20 mouse cellular contexts compared by ENCODE assay signal in the genomic region with DNA sequence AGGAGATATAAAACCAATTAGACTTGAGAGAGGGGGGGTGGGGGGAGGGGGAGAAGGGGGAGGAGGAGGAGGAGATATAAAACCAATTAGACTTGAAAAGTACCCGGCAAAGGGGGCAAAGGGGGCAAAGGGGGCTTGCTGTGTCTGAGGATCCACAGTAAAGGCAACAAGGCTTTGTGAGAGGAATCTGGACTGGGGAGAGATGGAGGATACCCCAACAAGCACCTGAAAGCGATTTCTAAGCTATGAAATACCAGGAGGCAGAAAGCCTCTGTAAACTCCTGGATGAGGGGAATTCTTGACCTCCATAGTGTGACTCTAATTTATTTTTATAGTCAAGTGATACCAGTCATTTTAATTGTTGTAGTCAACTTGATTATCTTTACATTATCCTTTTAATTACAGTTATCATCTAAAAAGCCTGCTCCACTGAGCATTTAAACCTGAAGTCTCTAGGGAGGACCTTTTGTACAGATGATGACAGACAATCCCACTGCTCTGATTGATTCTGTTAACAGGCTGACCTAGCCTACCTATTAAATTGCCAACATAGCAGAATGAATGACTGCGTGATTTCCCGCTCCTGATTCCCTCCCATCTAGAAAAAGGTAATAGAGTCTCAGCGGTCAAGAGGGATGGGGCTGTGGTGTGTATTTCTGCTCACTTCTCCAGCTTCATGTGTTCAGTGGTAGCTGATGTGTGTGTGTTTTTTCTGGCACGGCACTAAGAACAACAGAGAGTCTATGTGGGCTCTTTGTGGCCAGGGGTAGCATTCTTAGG.
DNase-seq lines count a peak whose midpoint lies in the region; ATAC-seq and TF ChIP-seq lines count a peak whose summit lies in the region.
"Had no signal": no experiment of that assay in that cellular context is flagged by ENCODE, and none has a peak within 500 bp of the region (broad histone marks: within the 10 kb centered on the region; RNA-seq: fewer than 3 reads in every experiment).

No protein-coding gene starts in this region.

- DNase-seq in forebrain, embryonic 10.5 days (ENCODE audit: extremely low spot score, low spot score), result no peak
- DNase-seq in mesoderm, embryonic 11.5 days (ENCODE audit: low read depth, low spot score), result peak; percentile 19
- peak; percentile 61 for DNase-seq in retina, postnatal 1 day
- no peak for DNase-seq in stomach, postnatal 0 days (ENCODE audit: low spot score)
- DNase-seq in left cerebral cortex, adult 9 months (ENCODE audit: low spot score in 2 of 2), result no peak
- DNase-seq: adrenal gland, adult 8-10 months; cerebellum, adult 11 months; cerebellum, postnatal 14 days; gastrocnemius, adult 2 months; heart, adult 11 months; heart, postnatal 4 days; kidney, adult 11 months; kidney, postnatal 36 days; lung, postnatal 36 days; right cerebral cortex, adult 18-20 months had no signal

- H3K4me3 ChIP-seq in forebrain, embryonic 10.5 days, result no peak overlapping the region
- H3K4me3 ChIP-seq in forebrain, embryonic 16.5 days (replicated peaks; ENCODE audit: low read length), result no peak overlapping the region
- no peak overlapping the region for H3K4me3 ChIP-seq in midbrain, embryonic 13.5 days (replicated peaks)
- no peak overlapping the region for H3K4me3 ChIP-seq in midbrain, embryonic 16.5 days (ENCODE audit: low read depth, low read length)
- no peak overlapping the region for H3K4me3 ChIP-seq in stomach, postnatal 0 days (ENCODE audit: low read depth, low read length)
- H3K4me3 ChIP-seq: embryonic facial prominence, embryonic 12.5 days; gastrocnemius, adult 2 months; limb, embryonic 15.5 days had no signal

- H3K4me1 ChIP-seq in forebrain, embryonic 10.5 days, result peaks cover 22% of the 10 kb centered on the region
- H3K4me1 ChIP-seq in forebrain, embryonic 16.5 days (replicated peaks; ENCODE audit: control insufficient read depth, insufficient read depth, low read length), result peaks cover 8% of the 10 kb centered on the region
- H3K4me1 ChIP-seq in midbrain, embryonic 13.5 days (replicated peaks), result peaks cover 19% of the 10 kb centered on the region
- H3K4me1 ChIP-seq in midbrain, embryonic 16.5 days (ENCODE audit: control insufficient read depth, insufficient read depth, low read length), result peaks cover 11% of the 10 kb centered on the region
- H3K4me1 ChIP-seq in stomach, postnatal 0 days (replicated peaks; ENCODE audit: control insufficient read depth, insufficient read depth), result no peaks in the 10 kb centered on the region
- H3K4me1 ChIP-seq: limb, embryonic 15.5 days had no signal

- H3K9ac ChIP-seq in forebrain, embryonic 16.5 days (replicated peaks; ENCODE audit: low read depth, low read length), result no peak overlapping the region
- H3K9ac ChIP-seq in midbrain, embryonic 13.5 days (replicated peaks), result no peak overlapping the region
- no peak overlapping the region for H3K9ac ChIP-seq in midbrain, embryonic 16.5 days (ENCODE audit: low read depth, low read length)
- no peak overlapping the region for H3K9ac ChIP-seq in stomach, postnatal 0 days (ENCODE audit: low read length)
- H3K9ac ChIP-seq: embryonic facial prominence, embryonic 12.5 days; limb, embryonic 15.5 days had no signal

- WGBS in forebrain, embryonic 10.5 days, result 64% methylated on average over 6 of the region's 6 CpGs
- 40% methylated on average over 6 of the region's 6 CpGs for WGBS in forebrain, embryonic 16.5 days
- WGBS in midbrain, embryonic 13.5 days, result 50% methylated on average over 6 of the region's 6 CpGs
- WGBS in midbrain, embryonic 16.5 days, result 41% methylated on average over 6 of the region's 6 CpGs
- WGBS in stomach, postnatal 0 days, result 68% methylated on average over 6 of the region's 6 CpGs

- no peaks in the 10 kb centered on the region for H3K9me3 ChIP-seq in forebrain, embryonic 10.5 days
- no peaks in the 10 kb centered on the region for H3K9me3 ChIP-seq in forebrain, embryonic 16.5 days (ENCODE audit: control insufficient read depth, low read length)
- H3K9me3 ChIP-seq in midbrain, embryonic 13.5 days, result no peaks in the 10 kb centered on the region
- H3K9me3 ChIP-seq in midbrain, embryonic 16.5 days (replicated peaks; ENCODE audit: control insufficient read depth, low read length, poor library complexity, severe bottlenecking), result no peaks in the 10 kb centered on the region
- H3K9me3 ChIP-seq in stomach, postnatal 0 days (ENCODE audit: control insufficient read depth, low read length), result no peaks in the 10 kb centered on the region
- H3K9me3 ChIP-seq: embryonic facial prominence, embryonic 12.5 days; limb, embryonic 15.5 days had no signal

- TF ChIP-seq CTCF in stomach, postnatal 0 days (IDR thresholded peaks at IDR 0.05; ENCODE audit: low read depth), result no peak

- no peak for TF ChIP-seq EP300 in stomach, postnatal 0 days (optimal IDR thresholded peaks at IDR 0.05)

- no peaks in the 10 kb centered on the region for H3K36me3 ChIP-seq in forebrain, embryonic 10.5 days (replicated peaks)
- no peaks in the 10 kb centered on the region for H3K36me3 ChIP-seq in forebrain, embryonic 16.5 days (ENCODE audit: control insufficient read depth, insufficient read depth)
- no peaks in the 10 kb centered on the region for H3K36me3 ChIP-seq in midbrain, embryonic 13.5 days
- H3K36me3 ChIP-seq in midbrain, embryonic 16.5 days (ENCODE audit: control insufficient read depth, insufficient read depth, low read length), result no peaks in the 10 kb centered on the region
- H3K36me3 ChIP-seq in stomach, postnatal 0 days (ENCODE audit: control insufficient read depth, insufficient read depth, low read length), result no peaks in the 10 kb centered on the region
- H3K36me3 ChIP-seq: embryonic facial prominence, embryonic 12.5 days; limb, embryonic 15.5 days had no signal

- peak overlapping the region; percentile 46; the same call in 1 of the 2 replicates for H3K27ac ChIP-seq in forebrain, embryonic 10.5 days
- no peak overlapping the region for H3K27ac ChIP-seq in forebrain, embryonic 16.5 days (ENCODE audit: low read length)
- H3K27ac ChIP-seq in midbrain, embryonic 13.5 days, result peak overlapping the region; percentile 27; the same call in 1 of the 2 replicates
- H3K27ac ChIP-seq in midbrain, embryonic 16.5 days (ENCODE audit: low read length), result no peak overlapping the region
- H3K27ac ChIP-seq in stomach, postnatal 0 days (replicated peaks), result no peak overlapping the region
- H3K27ac ChIP-seq: embryonic facial prominence, embryonic 12.5 days; gastrocnemius, adult 2 months; limb, embryonic 15.5 days had no signal

- ATAC-seq in forebrain, embryonic 16.5 days, result no peak
- peak; percentile 74 for ATAC-seq in midbrain, embryonic 13.5 days
- no peak for ATAC-seq in midbrain, embryonic 16.5 days
- ATAC-seq in stomach, postnatal 0 days (ENCODE audit: low FRiP score, low TSS enrichment), result no peak

- no peak overlapping the region for H3K4me2 ChIP-seq in forebrain, embryonic 16.5 days (ENCODE audit: low read length)
- H3K4me2 ChIP-seq in midbrain, embryonic 13.5 days (replicated peaks), result no peak overlapping the region
- H3K4me2 ChIP-seq in midbrain, embryonic 16.5 days (ENCODE audit: low read length), result no peak overlapping the region
- no peak overlapping the region for H3K4me2 ChIP-seq in stomach, postnatal 0 days (replicated peaks; ENCODE audit: low read depth)
- H3K4me2 ChIP-seq: embryonic facial prominence, embryonic 12.5 days; limb, embryonic 15.5 days had no signal

- no peaks in the 10 kb centered on the region for H3K27me3 ChIP-seq in forebrain, embryonic 10.5 days (ENCODE audit: poor library complexity, severe bottlenecking)
- H3K27me3 ChIP-seq in forebrain, embryonic 16.5 days (replicated peaks; ENCODE audit: control insufficient read depth, insufficient read depth, low read length), result no peaks in the 10 kb centered on the region
- H3K27me3 ChIP-seq in midbrain, embryonic 13.5 days, result no peaks in the 10 kb centered on the region
- H3K27me3 ChIP-seq in midbrain, embryonic 16.5 days (ENCODE audit: control insufficient read depth, insufficient read depth, low read depth, low read length), result no peaks in the 10 kb centered on the region
- H3K27me3 ChIP-seq in stomach, postnatal 0 days (ENCODE audit: control insufficient read depth, insufficient read depth, low read length), result no peaks in the 10 kb centered on the region
- H3K27me3 ChIP-seq: embryonic facial prominence, embryonic 12.5 days; limb, embryonic 15.5 days had no signal

Comparison
In these comparisons a context has a peak if more than half of its experiments do, and no peak if none do; other contexts are left out.
1. H3K27ac ChIP-seq: peak in forebrain, embryonic 10.5 days (single experiment) and midbrain, embryonic 13.5 days (single experiment); none in forebrain, embryonic 16.5 days (single experiment), midbrain, embryonic 16.5 days (single experiment) and stomach, postnatal 0 days (single experiment).
2. DNase-seq: peak in mesoderm, embryonic 11.5 days (single experiment) and retina, postnatal 1 day (single experiment); none in forebrain, embryonic 10.5 days (single experiment), stomach, postnatal 0 days (single experiment) and left cerebral cortex, adult 9 months (0 of 2).